Mouse (Mus musculus) liver, embryonic 14.5 days (tissue): ENCODE measurements at regions not wholly inside any gene's neighbourhood (a gene's known extent, or its start where the extent isn't known, plus 50 kb on each side); places are given as distances from the start of the nearest gene placed in this dataset.

Source experiments
- ATAC-seq: fragments of 200-750 bp; cut with Nextera tagmentation; 2 replicates; pipeline ENCODE4 v1.8.0; 2017; ENCODE audit warnings: moderate number of reproducible peaks, mild to moderate bottlenecking, moderate library complexity; ENCODE audit not compliant: insufficient read depth
- DNase-seq, 3 experiments: peaks; one replicate each; pipeline ENCODE4 v3.0.0-alpha.2; 2012 to 2013; ENCODE audit warnings: low read depth in 3 of 3, low spot score in 3 of 3
- H3K27ac ChIP-seq: fragments of 300-500 bp; sonication (generic); 2 replicates; pipeline ENCODE4 v1.5.1; 2014; ENCODE audit warnings: moderate library complexity, mild to moderate bottlenecking, control low read depth, inconsistent platforms
- H3K27me3 ChIP-seq: fragments of 300-500 bp; sonication (generic); 2 replicates; pipeline ENCODE4 v1.6.1; 2014; ENCODE audit warnings: mild to moderate bottlenecking, low read length, moderate library complexity; ENCODE audit not compliant: control insufficient read depth, insufficient read depth
- H3K36me3 ChIP-seq: fragments of 300-500 bp; sonication (generic); replicated peaks from 2 replicates; pipeline ENCODE4 v1.6.1; 2014; ENCODE audit warnings: low read depth; ENCODE audit not compliant: control insufficient read depth, insufficient read depth
- H3K4me1 ChIP-seq, 2 experiments: fragments of 200-500 bp in 1 of 2; fragments of 300-500 bp in 1 of 2; sonication (generic) in 1 of 2; replicated peaks; 2 replicates each; pipeline ENCODE4 v1.6.1; 2012 to 2014; ENCODE audit warnings: antibody characterized with exemption in 1 of 2, inconsistent platforms in 1 of 2, low read length in 1 of 2; ENCODE audit not compliant: control insufficient read depth in 2 of 2, insufficient read depth in 2 of 2
- H3K4me2 ChIP-seq: fragments of 300-500 bp; sonication (generic); 2 replicates; pipeline ENCODE4 v1.6.1; 2014; ENCODE audit warnings: low read depth, mild to moderate bottlenecking, control low read depth, moderate library complexity
- H3K4me3 ChIP-seq, 2 experiments: fragments of 200-500 bp in 1 of 2; fragments of 300-500 bp in 1 of 2; sonication (generic) in 1 of 2; 2 replicates each; pipeline ENCODE4 v1.5.1; 2012 to 2014; ENCODE audit warnings: low read depth in 2 of 2, low read length in 2 of 2, mild to moderate bottlenecking in 2 of 2, control low read depth in 1 of 2, inconsistent platforms in 1 of 2, moderate library complexity in 1 of 2; ENCODE audit not compliant: insufficient read depth in 1 of 2
- H3K9ac ChIP-seq: fragments of 300-500 bp; sonication (generic); replicated peaks from 2 replicates; pipeline ENCODE4 v1.6.1; 2014; ENCODE audit warnings: mild to moderate bottlenecking, control low read depth, moderate library complexity
- H3K9me3 ChIP-seq: fragments of 300-500 bp; sonication (generic); 2 replicates; pipeline ENCODE4 v1.6.1; 2016; ENCODE audit warnings: low read length, mixed read lengths; ENCODE audit not compliant: control insufficient read depth
- CTCF ChIP-seq: IDR thresholded peaks from 2 replicates; pipeline ENCODE4 v1.5.1; 2016; ENCODE audit warnings: antibody characterized with exemption, low read depth, control low read depth
- EP300 ChIP-seq: IDR thresholded peaks from 2 replicates; pipeline ENCODE4 v1.6.1; 2016; ENCODE audit warnings: antibody characterized with exemption, low read depth
- WGBS: fragments of 180-500 bp; shearing (Covaris S2); extraction: QIAGEN DNeasy Blood & Tissue Kit; methylation state at CpG from one replicate; pipeline ENCODE4 v1.1.7; 2014; ENCODE audit not compliant: insufficient replicate concordance; 5-methylcytosine and 5-hydroxymethylcytosine counted together

- Histone ChIP-seq H3K36me3 (no peaks in the 10 kb centered on the region), H3K9me3 (no peaks in the 10 kb centered on the region), H3K4me2 (no peak overlapping the region), H3K27ac (no peak overlapping the region), H3K4me3 (no peak overlapping the region), H3K9ac (no peak overlapping the region), H3K27me3 (no peaks in the 10 kb centered on the region), H3K4me1 (no peaks in the 10 kb centered on the region)
- DNase-seq (no peak), ATAC-seq (no peak)
- no peak for TF ChIP-seq EP300
- no peak for TF ChIP-seq CTCF
- 49% methylated on average over 2 of the region's 2 CpGs for WGBS
Observed at GRCm38 (mm10) chr6:84431622-84431955, 162.1 kb downstream of the Cyp26b1 start.

GRCm38 (mm10) chr6:84430925-84431621 lies 162.6 kb downstream of the Cyp26b1 start:
- Histone ChIP-seq H3K4me3 (no peak overlapping the region), H3K4me2 (no peak overlapping the region), H3K9me3 (no peaks in the 10 kb centered on the region), H3K27ac (no peak overlapping the region), H3K36me3 (no peaks in the 10 kb centered on the region), H3K4me1 (no peaks in the 10 kb centered on the region), H3K27me3 (no peaks in the 10 kb centered on the region), H3K9ac (no peak overlapping the region)
- no peak for ATAC-seq
- no peak for DNase-seq
- TF ChIP-seq EP300, result no peak
- TF ChIP-seq CTCF, result no peak
- 41% methylated on average over 12 of the region's 12 CpGs for WGBS

- Histone ChIP-seq H3K4me1 (no peaks in the 10 kb centered on the region), H3K4me2 (no peak overlapping the region), H3K9me3 (no peaks in the 10 kb centered on the region), H3K36me3 (no peaks in the 10 kb centered on the region), H3K4me3 (no peak overlapping the region), H3K27me3 (no peaks in the 10 kb centered on the region), H3K9ac (no peak overlapping the region), H3K27ac (no peak overlapping the region)
- WGBS, result 61% methylated on average over 4 of the region's 4 CpGs
- TF ChIP-seq CTCF (no peak), EP300 (no peak)
- no peak for DNase-seq
- no peak for ATAC-seq
Observed at GRCm38 (mm10) chr6:84430146-84430545, 163.6 kb downstream of the Cyp26b1 start.

DNA sequence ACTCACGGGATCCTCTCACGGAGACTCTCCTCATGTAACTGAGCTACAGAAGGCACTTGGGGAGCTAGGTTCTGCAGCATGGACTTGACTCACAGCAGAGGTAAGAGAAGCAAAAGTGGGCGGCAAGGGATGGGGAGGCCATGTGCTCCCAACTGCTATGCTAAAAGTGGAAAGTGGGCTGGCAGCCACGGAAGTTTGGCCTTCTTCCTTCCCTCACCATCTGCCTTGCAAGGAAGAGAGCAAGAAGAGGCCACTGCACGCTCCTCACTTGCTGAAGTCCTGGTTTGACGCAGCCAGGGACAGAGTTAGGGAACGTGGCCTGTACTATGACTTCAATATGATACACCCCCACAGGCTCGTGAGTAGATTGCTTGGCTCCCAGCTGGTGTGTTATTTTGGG lies 164.5 kb downstream of the Cyp26b1 start:
- H3K27ac ChIP-seq, result no peak overlapping the region
- H3K36me3 ChIP-seq, result no peaks in the 10 kb centered on the region
- H3K4me1 ChIP-seq, result no peaks in the 10 kb centered on the region
- H3K27me3 ChIP-seq, result no peaks in the 10 kb centered on the region
- DNase-seq (no peak), ATAC-seq (no peak)
- H3K4me3 ChIP-seq, result no peak overlapping the region
- H3K9ac ChIP-seq, result no peak overlapping the region
- no peaks in the 10 kb centered on the region for H3K9me3 ChIP-seq
- no peak overlapping the region for H3K4me2 ChIP-seq
- WGBS, result 47% methylated on average over 8 of the region's 8 CpGs
- TF ChIP-seq CTCF (no peak), EP300 (no peak)

GRCm38 (mm10) chr6:84426691-84427090 lies 167.0 kb downstream of the Cyp26b1 start:
- Histone ChIP-seq H3K4me1 (no peaks in the 10 kb centered on the region), H3K4me2 (no peak overlapping the region), H3K4me3 (no peak overlapping the region), H3K9me3 (no peaks in the 10 kb centered on the region), H3K27ac (no peak overlapping the region), H3K9ac (no peak overlapping the region), H3K27me3 (no peaks in the 10 kb centered on the region), H3K36me3 (no peaks in the 10 kb centered on the region)
- DNase-seq, result no peak
- no peak for TF ChIP-seq EP300
- no peak for TF ChIP-seq CTCF
- ATAC-seq, result no peak
- 48% methylated on average over 8 of the region's 8 CpGs for WGBS
